Mouse (Mus musculus) embryonic facial prominence, embryonic 14.5 days (tissue): ENCODE measurements around the gene Ndufaf8. TPM values are rescaled to one million over a fixed set of nuclear protein-coding genes. Genes with fewer than 3 reads are reported as not detected.
A peak's percentile ranks its signal among the peaks of the same experiment; 100 is the strongest.

Source experiments
- ATAC-seq: fragments of 200-750 bp; cut with Nextera tagmentation; 2 replicates; pipeline ENCODE4 v1.8.0; 2017; ENCODE audit warnings: low read depth, moderate number of reproducible peaks, moderate TSS enrichment
- DNase-seq: peaks from one replicate; pipeline ENCODE4 v3.0.0-alpha.2; 2015; ENCODE audit warnings: low spot score
- H3K27ac ChIP-seq: fragments of 300-500 bp; sonication (generic); replicated peaks from 2 replicates; pipeline ENCODE4 v1.5.1; 2014; ENCODE audit warnings: low read depth, mild to moderate bottlenecking, low read length, moderate library complexity
- H3K27me3 ChIP-seq: fragments of 300-500 bp; sonication (generic); replicated peaks from 2 replicates; pipeline ENCODE4 v1.6.1; 2014; ENCODE audit warnings: low read length; ENCODE audit not compliant: control insufficient read depth, insufficient read depth
- H3K36me3 ChIP-seq: fragments of 300-500 bp; sonication (generic); 2 replicates; pipeline ENCODE4 v1.6.1; 2014; ENCODE audit warnings: low read length, mixed read lengths; ENCODE audit not compliant: control insufficient read depth, insufficient read depth
- H3K4me1 ChIP-seq: fragments of 300-500 bp; sonication (generic); 2 replicates; pipeline ENCODE4 v1.6.1; 2014; ENCODE audit warnings: antibody characterized with exemption, low read length; ENCODE audit not compliant: control insufficient read depth, insufficient read depth
- H3K4me2 ChIP-seq: fragments of 300-500 bp; sonication (generic); 2 replicates; pipeline ENCODE4 v1.6.1; 2014; ENCODE audit warnings: low read depth, mild to moderate bottlenecking, low read length, moderate library complexity, mixed read lengths
- H3K4me3 ChIP-seq: fragments of 300-500 bp; sonication (generic); 2 replicates; pipeline ENCODE4 v1.5.1; 2014; ENCODE audit warnings: low read depth, mild to moderate bottlenecking, low read length
- H3K9ac ChIP-seq: fragments of 300-500 bp; sonication (generic); 2 replicates; pipeline ENCODE4 v1.6.1; 2014; ENCODE audit warnings: low read depth, mild to moderate bottlenecking, low read length, moderate library complexity, mixed read lengths
- H3K9me3 ChIP-seq: fragments of 300-500 bp; sonication (generic); 2 replicates; pipeline ENCODE4 v1.6.1; 2016; ENCODE audit warnings: low read length; ENCODE audit not compliant: control insufficient read depth
- WGBS: fragments of 180-500 bp; shearing (Covaris S2); extraction: QIAGEN DNeasy Blood & Tissue Kit; methylation state at CpG from one replicate; pipeline ENCODE4 v1.1.7; 2014; 5-methylcytosine and 5-hydroxymethylcytosine counted together
- polyA plus RNA-seq: library from polyadenylated mRNA; unstranded; fragments of >200 nt; fragmentation: Nextera tagmentation; extraction: Ambion mirVana; gene quantifications from 2 replicates; pipeline ENCODE4 v1.2.1, GENCODE M21; 2014

Ndufaf8 gene
- polyA plus RNA-seq, 1 experiment from 2014 or later, result 88.7 TPM

DNA sequence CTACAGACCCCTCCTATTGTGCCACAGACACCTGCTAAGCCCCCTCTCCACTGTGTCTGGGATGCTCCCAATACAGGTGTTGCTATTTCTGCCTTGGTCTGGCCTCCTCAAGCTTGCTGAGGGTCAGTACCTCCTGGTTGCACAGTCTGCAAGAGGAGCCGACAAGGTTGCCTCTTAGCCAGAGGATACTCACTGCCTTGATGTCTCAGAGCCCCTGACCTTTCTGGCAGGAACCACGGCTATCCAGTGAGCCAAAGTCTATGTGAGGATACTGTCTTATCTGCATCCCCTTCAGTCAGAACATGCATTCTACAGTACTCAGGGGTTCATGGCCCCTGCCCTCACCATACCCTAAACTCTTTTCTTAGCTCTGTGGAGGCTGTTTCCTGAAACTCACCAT lies 18.9 kb downstream of the Ndufaf8 start:
- ATAC-seq (no peak), DNase-seq (no peak)
- no peak overlapping the region for H3K9ac ChIP-seq
- no peaks in the 10 kb centered on the region for H3K9me3 ChIP-seq
- no peak overlapping the region for H3K4me2 ChIP-seq
- H3K27ac ChIP-seq, result no peak overlapping the region
- no peaks in the 10 kb centered on the region for H3K27me3 ChIP-seq
- H3K4me3 ChIP-seq, result no peak overlapping the region
- WGBS, result 93% methylated on average over 2 of the region's 2 CpGs
- no peaks in the 10 kb centered on the region for H3K4me1 ChIP-seq
- H3K36me3 ChIP-seq, result peaks cover 44% of the 10 kb centered on the region; the same call in 1 of the 2 replicates

DNA sequence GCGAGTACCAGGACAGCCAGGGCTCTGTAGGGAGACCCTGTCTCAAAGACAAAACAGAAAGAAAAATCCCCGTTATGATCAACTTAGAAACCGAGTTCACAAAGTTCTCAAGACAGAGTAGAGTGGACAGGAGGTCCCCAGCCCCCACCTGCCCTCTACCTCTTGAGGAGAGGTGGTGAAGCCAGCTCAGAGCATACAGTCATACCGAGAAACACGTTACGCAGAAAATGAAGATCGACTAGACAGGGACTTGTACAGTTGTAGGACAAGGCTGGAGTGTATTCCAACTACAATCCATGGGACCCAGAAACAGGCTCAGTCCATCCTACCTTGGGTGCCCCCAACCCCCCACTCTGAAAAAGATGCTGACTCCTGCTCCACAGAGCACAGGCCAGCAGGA lies 20.4 kb downstream of the Ndufaf8 start:
- Histone ChIP-seq H3K36me3 (peaks cover 50% of the 10 kb centered on the region; the same call in 1 of the 2 replicates), H3K9ac (no peak overlapping the region)

DNA sequence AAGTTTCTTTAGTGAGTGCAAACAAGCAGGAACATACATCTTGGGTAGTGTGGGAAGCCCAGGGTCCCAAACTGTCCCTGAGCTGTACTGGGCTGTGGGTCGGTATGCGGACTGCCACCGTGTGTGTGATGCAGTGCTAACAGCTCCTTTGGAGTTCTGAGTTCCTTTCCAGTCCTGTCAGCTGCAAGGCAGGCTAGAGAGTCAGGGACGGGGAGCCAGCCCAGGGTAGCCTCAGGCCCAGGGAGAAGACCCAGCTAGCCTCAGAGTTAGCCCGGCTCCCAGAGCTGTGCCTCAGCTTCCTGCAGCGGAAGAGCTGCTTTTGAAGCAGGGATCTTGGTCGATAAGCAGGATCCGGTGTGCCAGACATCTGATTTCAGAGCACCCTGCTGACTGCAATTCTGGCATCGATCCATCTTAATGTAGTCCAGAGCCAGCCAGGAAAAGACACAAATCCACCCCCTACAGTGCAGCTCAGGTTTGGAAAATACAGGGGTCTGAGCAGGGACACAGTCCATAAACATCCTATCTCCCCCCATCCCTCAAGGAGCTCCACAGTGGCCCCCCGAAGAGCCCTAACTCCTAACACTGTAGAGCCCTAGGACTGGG lies 21.3 kb downstream of the Ndufaf8 start:
- 0 out of 2 replicates have a peak overlapping the region, but pooled peaks have one; percentile 20 for H3K9ac ChIP-seq
- no peak overlapping the region for H3K4me2 ChIP-seq
- H3K36me3 ChIP-seq, result peaks cover 47% of the 10 kb centered on the region; the same call in 1 of the 2 replicates
- no peaks in the 10 kb centered on the region for H3K9me3 ChIP-seq
- WGBS, result 59% methylated on average over 10 of the region's 10 CpGs
- H3K27me3 ChIP-seq, result no peaks in the 10 kb centered on the region
- no peak overlapping the region for H3K4me3 ChIP-seq
- H3K4me1 ChIP-seq, result no peaks in the 10 kb centered on the region
- no peak for ATAC-seq
- H3K27ac ChIP-seq, result no peak overlapping the region
- no peak for DNase-seq

More for the DNA sequence above, 20.4 kb downstream of the Ndufaf8 start:
- Histone ChIP-seq H3K4me2 (no peak overlapping the region), H3K9me3 (no peaks in the 10 kb centered on the region), H3K27me3 (no peaks in the 10 kb centered on the region), H3K4me3 (no peak overlapping the region), H3K27ac (no peak overlapping the region), H3K4me1 (no peaks in the 10 kb centered on the region)
- ATAC-seq (no peak), DNase-seq (no peak)
- WGBS, result 96% methylated on average over 7 of the region's 7 CpGs

DNA sequence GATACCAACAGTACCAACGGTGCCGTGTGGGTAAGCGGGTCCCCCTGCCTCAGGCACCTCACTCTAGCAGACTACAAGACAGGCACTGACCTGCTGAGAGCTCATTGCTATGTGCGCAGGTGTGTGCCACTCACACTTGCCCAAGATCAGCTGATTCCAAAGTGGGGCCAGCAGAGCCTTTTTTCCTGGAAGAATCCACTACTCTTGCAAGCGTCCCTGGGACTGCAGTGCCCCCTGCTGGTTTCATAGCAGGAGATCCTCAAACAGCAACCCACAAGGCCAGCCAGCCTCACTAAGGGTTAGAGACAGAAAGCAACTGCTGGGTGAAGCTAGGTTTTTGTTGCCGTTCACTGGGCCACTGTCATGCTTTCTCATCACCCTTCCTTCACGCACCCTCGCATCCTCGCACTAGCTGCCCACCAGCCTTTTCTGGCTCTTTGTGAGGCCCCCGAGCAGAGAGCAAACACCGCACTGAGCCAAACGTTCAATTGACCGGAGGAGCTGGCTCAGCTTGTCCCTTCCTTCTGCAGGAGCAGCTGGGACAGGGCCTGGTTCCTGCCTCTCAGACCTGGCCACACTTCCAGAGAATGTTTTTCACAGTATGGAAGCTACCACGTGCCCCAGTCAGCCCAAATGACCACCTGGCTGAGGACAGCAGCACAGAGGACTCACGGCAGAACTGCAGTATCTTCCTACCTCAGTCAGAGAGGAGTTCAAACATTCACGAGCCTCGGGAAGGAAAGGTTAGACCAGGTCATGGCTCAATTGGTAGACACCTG lies 22.1 kb downstream of the Ndufaf8 start:
- Histone ChIP-seq H3K4me2 (no peak overlapping the region), H3K36me3 (peaks cover 47% of the 10 kb centered on the region; the same call in 1 of the 2 replicates), H3K27me3 (no peaks in the 10 kb centered on the region), H3K9ac (no peak overlapping the region), H3K4me1 (no peaks in the 10 kb centered on the region), H3K9me3 (no peaks in the 10 kb centered on the region), H3K27ac (no peak overlapping the region), H3K4me3 (no peak overlapping the region)
- 81% methylated on average over 17 of the region's 17 CpGs for WGBS
- no peak for ATAC-seq
- peak; percentile 68 for DNase-seq

DNA sequence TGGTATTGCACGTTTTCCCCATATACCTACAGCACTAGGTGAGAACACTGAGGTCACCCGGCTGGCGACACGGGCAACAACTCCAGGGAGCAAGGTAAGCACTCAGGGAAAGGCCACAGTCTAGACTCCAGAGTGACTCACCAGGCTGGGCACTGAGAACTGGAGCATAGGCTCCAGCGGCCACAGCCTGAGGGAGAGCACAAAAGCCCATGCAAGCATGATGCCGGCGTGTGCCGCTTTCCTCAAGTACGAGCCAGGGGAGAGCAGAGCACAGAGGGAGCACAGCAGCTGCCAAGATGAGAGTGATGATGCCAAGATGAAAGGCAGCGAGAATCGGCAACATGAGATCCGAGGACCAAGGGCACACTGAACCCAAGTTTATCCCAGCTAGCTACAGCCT lies 23.4 kb downstream of the Ndufaf8 start:
- ATAC-seq, result no peak
- Histone ChIP-seq H3K9ac (no peak overlapping the region), H3K4me3 (no peak overlapping the region), H3K36me3 (peaks cover 46% of the 10 kb centered on the region), H3K27me3 (no peaks in the 10 kb centered on the region), H3K4me1 (no peaks in the 10 kb centered on the region), H3K27ac (no peak overlapping the region), H3K4me2 (no peak overlapping the region), H3K9me3 (no peaks in the 10 kb centered on the region)
- WGBS, result 84% methylated on average over 12 of the region's 12 CpGs
- DNase-seq, result no peak

DNA sequence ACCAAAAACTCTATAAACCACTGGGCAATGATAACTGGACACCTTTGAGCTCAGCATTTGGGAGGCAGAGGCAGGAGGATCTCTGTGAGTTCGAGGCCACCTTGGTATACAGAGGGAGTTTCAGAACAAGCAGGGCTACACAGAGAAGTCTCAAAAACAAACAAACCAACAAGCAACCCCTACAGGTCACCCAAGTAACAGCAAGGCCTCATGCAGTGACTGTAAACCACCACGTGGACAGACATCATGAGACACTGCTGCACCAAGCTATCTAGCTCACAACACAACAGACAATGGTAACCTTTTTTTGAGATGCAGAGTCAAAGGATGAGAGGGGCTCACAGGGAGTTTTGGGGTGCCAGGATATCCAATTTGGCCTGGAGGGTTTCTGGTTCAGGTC lies 28.1 kb downstream of the Ndufaf8 start:
- Histone ChIP-seq H3K9ac (no peak overlapping the region), H3K9me3 (no peaks in the 10 kb centered on the region), H3K4me3 (no peak overlapping the region), H3K4me1 (no peaks in the 10 kb centered on the region), H3K4me2 (no peak overlapping the region), H3K27me3 (no peaks in the 10 kb centered on the region), H3K36me3 (peaks cover 69% of the 10 kb centered on the region), H3K27ac (no peak overlapping the region)
- DNase-seq (no peak), ATAC-seq (no peak)
- WGBS, result 95% methylated on average over 2 of the region's 2 CpGs

DNA sequence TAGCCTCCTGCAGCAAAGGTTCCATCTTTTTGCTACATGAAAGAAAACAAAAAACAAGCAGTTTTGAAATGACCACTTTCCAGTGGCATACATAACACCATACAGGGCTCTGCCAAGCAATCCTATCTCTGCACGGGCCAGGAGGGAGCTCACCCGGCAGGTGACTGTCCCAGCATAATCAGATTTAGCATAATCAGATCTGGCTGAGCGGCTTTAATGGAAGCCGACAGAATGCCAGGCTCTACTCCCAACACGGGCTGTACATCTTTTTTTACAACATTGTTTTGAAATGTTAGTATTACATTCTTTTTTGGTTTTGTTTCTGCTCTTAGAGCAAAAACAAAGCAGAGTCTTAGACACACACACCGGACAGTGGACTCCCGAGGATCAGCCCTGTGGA lies 30.6 kb downstream of the Ndufaf8 start:
- WGBS, result 81% methylated on average over 7 of the region's 7 CpGs
- no peak for DNase-seq
- no peak overlapping the region for H3K9ac ChIP-seq
- no peak overlapping the region for H3K27ac ChIP-seq
- peaks cover 82% of the 10 kb centered on the region for H3K36me3 ChIP-seq
- H3K9me3 ChIP-seq, result no peaks in the 10 kb centered on the region
- no peaks in the 10 kb centered on the region for H3K4me1 ChIP-seq
- no peak overlapping the region for H3K4me2 ChIP-seq
- H3K4me3 ChIP-seq, result no peak overlapping the region
- H3K27me3 ChIP-seq, result no peaks in the 10 kb centered on the region
- no peak for ATAC-seq

DNA sequence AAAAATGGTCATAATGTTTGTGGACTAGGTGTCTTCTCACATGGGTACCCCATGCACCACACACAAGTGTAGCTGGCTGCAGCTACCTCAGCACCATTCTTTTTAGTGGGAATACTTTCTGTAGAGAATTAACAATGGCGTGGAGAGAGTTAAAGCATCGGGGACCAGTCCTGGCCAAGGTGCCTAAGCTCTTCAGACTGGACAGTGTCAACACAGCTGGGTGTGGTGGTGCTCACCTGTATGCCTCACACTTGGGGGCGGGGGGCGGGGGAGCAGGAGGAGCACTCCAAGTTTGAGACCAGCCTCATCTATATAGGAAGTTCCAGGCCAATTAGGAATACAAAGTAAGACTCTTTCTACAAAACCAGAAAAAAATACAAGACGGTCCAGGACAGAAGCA lies 35.4 kb downstream of the Ndufaf8 start:
- DNase-seq (no peak), ATAC-seq (no peak)
- Histone ChIP-seq H3K4me2 (no peak overlapping the region), H3K4me3 (no peak overlapping the region), H3K9me3 (no peaks in the 10 kb centered on the region), H3K27ac (no peak overlapping the region), H3K27me3 (no peaks in the 10 kb centered on the region), H3K36me3 (peaks cover 64% of the 10 kb centered on the region), H3K4me1 (no peaks in the 10 kb centered on the region), H3K9ac (no peak overlapping the region)
- 95% methylated on average over 5 of the region's 5 CpGs for WGBS
